Mouse (Mus musculus): ENCODE measurements at regions not wholly inside any gene's neighbourhood (a gene's known extent, or its start where the extent isn't known, plus 50 kb on each side); places are given as distances from the start of the nearest gene placed in this dataset.

DNA sequence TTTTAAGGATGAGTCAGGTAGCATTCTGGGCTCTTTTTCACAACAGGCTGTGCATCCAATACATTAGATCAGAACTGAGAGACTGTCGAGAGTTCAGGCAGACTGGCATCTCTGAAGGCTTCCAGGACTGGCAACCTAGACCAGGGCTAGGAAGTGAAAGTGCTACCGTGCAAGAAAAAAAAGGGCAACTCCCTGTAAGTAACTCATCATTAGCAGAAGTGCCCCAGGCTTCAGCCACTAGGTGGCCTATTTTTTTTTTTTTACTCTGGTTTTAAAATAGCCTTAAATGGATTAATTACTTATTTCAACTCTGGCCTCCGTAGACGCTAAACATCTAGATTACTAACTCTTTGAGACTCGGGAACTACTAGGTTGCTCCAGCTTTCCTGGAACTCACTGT is 216.8 kb downstream of the Sp3 start:
- no peak for DNase-seq

DNA sequence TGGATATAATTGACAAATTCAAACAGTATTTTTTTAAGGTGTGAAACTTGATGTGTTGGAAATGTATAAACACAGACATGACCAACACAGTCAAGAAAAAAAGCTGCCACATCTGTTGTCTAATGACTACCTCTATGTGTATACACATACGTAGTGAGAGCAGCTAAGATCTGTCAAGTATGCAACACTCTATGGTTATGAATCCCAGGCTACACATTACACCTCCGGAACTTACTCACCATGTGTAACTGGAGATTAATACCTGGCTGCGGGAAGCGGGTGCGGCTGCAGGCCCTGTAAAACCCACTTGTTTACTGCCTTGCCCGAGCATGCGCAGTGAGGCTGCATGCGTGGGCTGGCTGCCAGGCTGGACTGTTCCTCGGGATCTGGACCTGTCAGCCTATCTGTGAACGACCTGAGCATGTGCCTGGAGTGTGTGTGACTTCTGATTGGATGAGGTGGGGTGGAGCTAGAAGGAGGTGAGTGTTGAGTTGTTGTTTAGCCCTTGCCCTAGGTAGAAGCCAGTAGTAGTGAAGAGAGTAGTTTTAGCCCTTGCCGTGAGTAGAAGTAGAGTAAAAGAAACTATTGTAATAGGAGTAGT is 211.1 kb downstream of the Sp3 start:
- DNase-seq = no peak

DNA sequence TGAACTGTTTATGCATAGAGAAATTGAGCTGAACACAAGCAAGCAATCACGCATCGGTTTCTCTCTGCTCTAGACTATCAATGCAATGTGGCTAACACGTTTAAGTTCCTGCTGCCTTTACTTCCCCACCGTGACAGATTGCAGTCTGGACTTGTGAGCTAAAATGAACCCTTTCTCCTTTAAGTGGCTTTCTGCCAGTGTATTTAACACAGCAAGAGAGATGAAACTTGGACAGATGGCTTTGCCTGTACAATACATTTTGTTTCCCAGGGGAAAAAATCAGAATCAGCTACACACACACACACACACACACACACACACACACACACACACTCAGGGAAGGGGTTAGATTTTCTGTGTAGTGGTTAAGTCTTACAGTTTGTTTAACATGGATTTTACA is 206.8 kb downstream of the Sp3 start:
- no peak for DNase-seq

DNA sequence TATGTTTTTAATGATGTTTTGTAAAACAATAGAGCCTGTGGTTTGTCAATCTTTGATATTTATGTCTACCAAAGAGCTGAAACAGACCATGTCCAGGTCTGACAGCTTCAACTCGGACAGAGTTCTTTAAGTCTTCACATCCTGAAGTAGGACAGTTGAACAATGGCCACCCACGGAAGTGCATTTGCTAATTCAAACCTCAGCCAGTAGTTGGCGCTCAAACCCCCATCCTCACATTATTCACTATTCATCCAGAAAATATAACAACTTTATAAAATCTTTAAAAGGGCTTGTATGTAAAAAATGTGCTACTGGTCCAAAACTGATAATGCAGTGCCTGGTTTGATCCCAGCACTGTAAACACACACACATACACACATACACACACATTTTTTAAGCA is 202.9 kb downstream of the Sp3 start:
- no peak for DNase-seq

DNA sequence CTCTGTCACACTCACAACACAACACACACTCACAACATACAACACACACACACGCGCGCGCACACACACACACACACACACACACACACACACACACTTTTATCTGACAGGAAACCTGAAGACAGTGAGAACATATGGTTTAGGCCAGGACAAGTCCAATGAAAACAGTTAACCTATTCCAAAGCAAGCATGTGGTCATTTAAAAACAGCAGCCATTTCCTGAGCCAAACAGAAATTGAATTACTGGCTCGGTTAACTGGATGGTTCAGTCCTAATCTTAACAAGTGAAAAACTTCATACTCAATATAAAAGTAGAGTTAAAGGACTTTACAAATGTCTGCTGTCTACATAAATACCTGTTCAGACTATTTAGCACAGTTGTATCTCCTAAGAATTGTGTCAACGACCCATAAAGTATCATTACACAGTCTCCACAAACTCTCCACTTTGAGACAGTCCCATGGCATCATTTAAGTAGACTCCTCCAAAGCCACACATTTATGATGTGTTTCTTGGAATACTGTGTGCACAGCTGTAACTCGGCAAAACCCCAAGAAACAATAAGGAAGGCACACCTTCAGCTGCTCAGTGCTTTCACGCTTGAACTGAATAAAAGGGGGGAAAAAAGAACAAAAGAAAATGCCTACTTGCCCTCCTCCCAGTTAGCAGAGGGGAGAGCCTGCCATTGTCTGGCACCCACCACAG is 202.3 kb downstream of the Sp3 start:
- no peak for DNase-seq

DNA sequence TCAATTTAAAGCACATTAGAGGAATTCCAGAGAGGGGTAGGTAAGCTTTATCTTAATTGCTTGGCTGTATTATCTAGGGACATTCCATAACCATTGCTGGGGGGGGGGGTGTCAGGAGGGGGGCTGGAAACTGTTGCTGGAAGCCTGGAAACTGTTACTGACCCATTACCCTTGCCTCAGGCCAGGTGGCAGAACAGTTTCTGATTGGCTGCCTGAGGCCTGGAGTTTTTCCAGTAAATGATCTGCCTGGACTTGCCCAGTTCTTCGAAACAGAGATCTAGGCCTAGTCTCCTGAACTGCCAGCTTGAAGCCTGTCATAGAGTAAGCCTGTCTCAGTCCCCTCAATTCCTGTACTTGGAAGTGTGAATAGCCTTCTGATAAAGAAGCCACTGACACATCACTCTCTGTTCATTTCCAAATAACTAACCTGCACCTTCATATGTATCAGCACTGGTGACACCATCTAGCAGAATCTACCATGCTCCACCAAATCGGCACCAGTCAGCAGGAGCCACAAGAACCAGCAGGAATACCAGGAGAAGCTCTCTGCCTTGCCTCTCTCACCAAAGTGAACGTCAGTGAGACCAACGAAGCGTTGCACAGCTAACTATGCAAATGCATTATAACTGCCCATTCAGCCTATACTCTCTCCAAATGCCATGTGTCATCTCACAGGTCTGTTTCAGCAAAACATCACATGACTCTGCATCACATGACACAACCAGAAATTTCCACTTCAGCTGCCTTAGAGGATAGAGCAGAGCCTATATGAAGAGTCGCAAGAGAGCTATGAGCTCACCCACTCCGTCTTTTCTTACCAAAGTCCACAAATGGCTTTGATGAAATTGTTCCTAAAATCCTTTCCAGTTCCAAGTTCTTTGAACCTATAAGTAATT is 200.7 kb downstream of the Sp3 start:
- DNase-seq = no peak

DNA sequence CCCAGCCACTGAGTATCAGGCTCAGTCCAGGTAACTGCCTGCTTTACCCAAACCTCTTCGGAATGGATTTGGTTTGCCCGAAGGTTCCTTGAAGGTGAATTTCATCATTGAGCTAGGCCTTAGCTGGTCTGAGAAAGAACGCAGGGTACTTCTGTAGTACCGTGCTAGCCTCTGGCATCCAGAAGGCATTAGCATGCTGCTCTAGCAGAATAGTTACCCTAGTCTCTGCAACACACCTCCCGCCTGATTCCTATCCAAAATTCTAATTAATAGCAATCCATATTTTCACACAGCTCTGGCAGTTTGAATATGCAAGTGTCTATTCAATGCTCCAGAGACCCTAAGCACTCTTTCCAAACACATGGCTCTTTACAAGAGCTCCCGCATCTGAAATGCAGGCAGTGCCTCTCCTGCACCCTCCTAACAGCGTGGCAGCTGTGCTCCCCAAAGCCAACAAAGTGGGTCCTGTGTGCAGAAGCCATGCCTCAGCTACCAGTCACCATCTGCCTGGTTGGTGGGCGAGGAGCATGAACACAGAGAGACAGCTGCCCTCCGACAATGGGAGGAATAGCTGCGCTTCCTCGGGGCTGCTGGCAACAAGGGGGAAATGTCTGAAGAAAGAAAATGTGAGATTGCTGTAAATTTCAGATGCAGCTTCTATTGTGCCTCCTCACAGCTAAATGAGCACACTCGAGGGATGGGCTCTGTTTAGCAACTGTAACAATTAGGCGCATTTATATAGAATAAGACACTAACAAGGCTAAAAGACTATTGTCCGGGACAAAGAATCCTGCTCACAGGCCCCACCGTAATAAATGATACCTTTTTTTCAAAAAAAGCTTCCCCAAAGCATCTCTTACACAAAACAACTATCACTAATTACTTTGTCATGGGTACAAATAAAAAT is 198.6 kb downstream of the Sp3 start:
- no peak for DNase-seq

DNA sequence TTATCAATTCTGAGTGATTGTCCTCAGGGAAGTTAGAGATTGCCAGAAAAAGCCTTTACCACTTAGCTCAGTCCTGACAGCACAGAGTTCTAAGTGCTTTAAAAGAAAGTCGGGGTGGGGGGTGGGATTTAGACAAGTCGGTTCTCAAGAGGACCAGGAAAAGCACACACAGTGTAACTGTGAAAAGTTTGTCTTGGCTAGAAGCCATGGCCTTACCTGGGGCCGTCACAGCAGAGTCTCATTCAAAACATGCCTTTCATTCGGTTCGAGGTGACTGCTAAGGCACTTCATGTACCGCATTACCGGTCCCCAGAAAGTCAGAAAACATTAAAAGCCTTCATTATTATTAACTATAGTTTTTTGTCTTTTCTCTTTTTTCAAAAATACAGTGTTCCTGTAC is 197.9 kb downstream of the Sp3 start:
- DNase-seq = no peak

DNA sequence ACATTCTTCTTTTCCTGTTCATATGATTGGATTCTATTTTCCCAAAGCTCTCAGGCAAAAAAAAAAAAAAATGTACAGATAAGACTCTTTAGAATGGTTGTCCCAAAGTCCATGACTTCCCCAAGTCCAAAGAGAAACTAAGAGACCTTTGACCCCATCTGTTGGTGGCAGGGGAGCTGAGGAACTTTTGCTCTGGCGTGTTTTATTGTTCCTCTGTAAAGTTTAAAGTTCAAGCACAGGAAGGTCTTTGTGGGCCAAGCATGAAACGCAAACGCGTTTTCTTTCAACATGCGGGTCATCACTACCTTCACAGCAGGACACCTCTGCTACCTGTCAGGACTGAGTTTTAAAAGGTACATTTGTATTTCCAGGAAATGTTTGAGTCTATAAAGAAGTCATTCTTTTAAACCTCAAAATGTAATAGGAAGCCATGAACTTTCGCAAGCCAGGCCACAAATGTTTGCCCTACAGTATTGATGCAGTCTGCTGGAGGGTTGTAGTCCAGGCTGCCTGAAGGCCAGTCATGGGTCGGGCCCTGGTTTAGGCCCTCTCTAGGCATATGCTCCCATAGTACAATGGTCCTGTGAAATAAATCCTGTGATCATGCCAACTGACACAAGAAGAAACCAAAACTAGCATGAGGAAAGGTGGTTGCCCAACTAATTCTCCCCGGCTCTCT is 194.7 kb downstream of the Sp3 start:
- DNase-seq = no peak

DNA sequence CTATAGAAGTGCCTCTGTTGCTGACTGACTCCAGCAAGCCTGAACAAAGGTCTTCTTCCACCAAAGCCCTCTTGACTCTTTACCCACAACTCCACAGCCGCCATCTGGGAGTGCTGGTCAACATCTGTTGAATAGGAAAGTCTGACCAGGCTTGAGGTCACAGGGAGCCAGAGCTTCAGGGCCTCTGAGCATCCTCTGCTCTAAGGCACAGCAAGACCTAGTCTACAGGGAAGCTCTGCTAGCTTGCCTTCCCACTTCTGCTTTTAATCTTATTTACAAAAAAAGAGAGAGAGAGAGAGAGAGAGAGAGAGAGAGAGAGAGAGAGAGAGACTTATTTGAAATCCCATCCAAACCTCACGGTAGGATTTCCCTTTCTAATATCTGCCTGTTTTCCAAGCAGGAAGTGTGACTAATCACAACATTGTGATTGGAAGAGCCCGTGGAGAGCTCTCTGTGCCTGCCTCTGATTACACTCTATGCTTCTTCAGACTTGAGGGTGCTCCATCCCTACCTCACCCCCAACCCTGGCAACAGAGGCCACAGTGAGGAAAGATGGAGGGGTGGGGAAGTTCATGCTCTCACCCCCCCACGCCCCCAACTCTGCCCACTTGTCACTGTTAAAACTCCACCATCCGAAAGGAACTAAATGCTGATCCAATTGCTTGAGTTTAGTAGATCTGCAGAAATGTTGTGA is 194.1 kb downstream of the Sp3 start:
- no peak for DNase-seq

DNA sequence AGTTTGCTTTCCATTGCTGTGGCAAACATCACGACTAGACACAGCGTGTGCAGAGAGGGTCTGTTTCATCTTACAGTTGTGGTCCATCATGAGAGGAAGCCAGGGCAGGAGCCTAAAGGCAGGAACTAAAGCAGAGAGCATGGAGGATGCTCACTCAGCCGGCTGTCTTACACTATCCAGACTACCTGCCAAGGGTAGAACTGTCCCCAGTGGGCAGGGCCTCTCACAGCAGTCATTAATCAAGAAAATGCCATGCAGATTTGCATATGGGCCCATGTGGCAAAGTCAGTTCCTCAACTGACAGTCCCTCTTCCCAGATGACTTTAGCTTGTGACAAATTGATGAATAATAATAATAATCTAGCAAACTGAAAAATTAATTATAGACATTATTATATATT is 192.6 kb downstream of the Sp3 start:
- no peak for DNase-seq

DNA sequence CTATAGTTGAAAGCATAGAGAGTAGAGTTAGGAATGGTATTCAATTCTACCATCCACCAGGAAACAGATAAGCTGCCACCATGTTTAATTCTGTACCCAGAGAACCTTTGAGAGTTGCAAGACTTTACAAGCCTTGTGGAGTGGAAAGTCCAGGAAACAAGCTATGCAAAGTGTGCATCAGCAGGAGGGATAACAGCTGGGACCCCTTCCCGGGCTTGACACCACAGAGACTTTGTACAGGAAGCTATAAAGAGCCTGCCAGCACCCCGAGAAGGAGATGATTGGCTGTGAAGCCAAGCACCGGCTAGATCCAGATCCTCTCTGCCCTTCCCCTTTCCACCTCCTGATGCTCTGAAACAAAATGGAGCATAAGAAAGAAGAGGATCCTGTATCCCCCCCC is 188.8 kb downstream of the Sp3 start:
- no peak for DNase-seq

DNA sequence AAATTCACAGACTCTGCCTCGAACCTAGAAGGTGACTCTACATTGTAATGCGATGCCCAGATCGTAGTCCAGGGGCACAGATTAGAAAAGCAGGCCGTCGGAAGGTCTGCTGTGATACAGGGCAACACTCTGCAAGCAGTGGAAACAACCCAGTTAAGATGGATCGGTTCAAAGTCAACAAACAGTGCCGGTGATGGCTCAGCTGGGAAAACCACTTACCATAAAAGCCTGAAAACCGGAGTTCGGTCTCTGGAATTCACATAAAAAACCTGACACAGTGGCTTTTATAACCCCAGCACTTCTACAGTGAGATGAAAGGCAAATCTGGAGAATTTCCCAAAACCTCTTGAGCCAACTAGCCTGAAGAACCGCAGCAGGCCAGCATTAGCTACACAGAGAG is 186.8 kb downstream of the Sp3 start:
- DNase-seq = no peak

DNA sequence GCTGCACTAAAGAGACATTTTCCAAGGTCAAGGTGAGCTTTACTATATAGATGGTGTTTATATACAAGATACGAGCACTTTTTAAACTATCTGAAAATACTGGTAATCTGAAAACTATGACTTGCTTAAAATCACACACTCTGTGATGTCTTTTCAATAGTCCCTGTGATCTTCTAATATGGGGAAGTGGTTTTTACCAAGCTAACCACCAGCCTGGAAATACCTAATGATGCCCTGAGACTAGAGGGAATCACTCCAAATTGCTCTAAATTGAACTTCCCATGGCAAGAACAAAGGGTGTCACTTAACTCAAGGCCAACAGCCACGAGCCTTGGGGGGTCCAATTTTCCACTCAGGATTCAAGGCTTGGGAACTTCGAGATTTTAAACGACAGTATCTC is 185.7 kb downstream of the Sp3 start:
- DNase-seq = no peak

DNA sequence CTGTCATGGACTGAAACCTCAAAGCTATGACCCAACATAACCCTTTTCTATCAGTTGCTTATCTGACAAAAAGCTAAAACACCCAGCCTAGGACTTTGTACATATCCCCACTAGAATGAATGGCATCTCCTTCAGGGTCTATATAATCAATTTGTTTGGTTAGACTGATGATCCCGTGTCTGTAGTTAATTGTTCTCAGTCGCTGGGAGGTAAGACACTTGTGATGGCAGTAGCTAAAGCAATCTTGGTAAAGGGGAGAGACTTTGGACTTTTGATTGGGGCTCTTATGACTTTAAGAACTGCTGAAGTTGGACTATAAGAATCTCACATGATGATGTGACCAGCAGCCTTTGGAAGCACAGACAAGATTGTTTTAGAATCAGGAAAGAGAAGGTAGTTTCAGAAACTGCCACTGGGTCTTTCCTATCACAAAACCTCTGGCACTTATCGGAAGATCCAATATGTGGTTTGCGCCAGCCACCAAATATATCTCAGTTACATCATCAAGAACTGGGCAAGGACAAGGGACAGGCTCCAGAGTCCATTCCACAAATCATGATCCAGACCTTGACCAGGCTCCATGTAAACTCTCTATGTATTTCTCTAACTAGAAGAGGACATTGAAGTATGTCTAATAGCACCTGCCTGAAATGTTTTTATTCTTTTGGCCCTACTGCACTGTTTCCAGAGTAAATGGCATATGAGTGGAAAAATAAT is 183.1 kb downstream of the Sp3 start:
- no peak for DNase-seq

DNA sequence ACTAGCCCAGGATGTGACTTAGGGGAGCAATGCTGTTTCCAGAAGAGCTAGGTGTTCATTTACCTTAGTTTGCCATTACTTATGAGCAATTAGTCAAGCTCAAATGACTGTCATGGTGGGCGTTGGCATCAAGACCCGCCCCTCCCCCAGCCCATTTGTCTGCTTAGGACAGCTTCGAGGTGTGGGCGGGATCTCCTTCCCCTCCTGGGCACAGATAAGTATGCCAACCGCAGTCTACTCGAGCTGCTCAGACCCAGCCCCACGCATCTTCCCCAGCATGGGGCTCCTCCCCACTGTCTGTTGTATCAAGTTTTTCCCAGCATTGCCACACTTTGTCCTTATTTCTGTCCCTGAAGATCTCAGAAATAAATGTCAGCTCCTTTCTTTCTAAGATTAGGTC is 179.6 kb downstream of the Sp3 start:
- DNase-seq = no peak

DNA sequence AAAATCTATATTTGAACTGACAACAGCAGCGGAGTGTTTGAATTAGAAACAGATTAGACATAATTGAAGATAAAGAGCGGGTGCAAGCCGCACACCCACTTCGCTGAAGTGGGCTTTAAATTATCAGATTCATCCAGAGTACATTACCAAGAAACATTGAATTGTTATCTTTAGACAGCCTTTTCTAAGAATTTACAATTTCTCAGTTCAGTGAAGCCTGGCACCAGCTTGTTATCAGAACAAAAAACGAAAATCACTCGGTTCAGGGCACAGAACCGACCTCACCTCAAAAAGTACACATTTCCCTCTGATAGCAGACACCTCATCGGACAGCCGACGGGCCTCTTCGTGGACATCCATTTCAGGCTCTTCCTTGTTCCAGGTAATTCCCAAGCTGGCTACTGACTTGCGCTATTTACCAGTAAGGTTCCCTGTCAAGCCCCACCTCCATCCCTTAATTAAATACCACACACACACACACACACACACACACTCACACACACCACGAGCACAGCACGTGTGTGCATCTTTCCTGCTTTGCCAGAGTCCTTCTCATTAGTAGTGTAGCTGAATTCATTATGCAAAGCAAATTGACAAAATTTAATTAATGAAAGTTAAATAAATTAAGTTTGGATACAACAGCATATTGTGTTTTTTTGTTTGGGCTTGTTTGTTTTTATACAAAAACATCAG is 166.8 kb downstream of the Sp3 start:
- no peak for DNase-seq

DNA sequence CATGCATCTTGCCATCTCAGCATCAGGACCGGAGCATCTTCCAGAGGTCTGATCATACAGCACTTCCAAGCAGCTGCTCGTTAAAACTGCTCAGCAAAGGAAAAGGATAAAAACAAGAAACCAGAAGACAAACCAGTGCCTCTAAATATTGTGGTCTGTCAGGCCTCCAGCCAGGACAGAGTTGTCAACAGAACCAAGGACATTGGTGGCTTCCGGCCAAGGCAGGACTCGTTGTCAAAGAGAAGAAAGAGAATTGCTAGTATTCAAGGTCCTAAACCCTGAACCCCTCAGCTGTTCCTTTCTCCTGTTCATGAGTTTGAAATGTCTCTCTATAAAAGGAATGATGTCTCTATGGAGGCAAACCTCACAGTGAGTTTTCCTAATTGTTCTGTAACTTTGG is 155.0 kb downstream of the Sp3 start:
- DNase-seq = no peak

DNA sequence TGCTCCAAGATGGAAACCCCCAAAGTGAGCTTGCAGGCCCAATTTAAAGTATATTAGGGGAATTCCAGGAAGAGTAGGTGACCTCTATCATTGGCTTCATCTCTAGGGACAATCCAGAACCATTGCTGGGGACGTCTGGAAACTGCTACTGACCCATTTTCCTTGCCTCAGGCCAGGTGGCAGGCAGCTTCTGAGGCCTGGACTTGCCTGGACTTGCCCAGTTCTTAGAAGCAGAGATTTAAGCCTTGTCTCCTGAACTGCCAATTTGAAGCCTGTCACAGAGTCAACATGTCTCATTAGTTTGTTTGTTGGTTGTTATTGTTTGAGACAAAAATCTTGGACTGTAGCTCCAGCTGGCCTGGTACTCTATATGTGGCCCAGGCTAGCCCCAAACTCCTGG is 151.1 kb downstream of the Sp3 start:
- no peak for DNase-seq

DNA sequence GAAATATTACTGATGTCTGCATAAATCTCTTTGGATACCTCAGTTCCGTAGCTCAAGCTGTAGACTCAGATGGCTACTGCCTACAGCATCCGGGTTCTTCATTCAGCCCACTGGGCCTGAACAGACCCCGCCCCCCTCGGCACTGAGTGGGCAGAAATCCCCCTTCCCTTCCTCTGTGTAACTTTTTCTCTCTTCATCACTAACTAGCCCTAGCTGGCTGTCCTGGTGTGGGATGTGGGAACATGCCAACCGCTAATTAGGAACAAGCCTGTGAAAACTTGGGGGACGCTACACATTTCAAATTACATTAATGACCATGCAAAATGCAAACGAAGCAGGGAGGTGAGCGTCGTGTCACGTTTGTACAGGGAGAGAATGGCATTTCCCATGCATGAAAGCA is 147.5 kb downstream of the Sp3 start:
- DNase-seq = no peak
